ENCODE assay signal across 26 mouse cellular contexts in genomic region chr10:33082961-33083626, GRCm38 (mm10). TPM values are rescaled to one million over a fixed set of nuclear protein-coding genes. Genes with fewer than 3 reads are reported as not detected.
DNase-seq lines count a peak whose midpoint lies in the region; ATAC-seq and TF ChIP-seq lines count a peak whose summit lies in the region.
"Had no signal": no experiment of that assay in that cellular context is flagged by ENCODE, and none has a peak within 500 bp of the region (broad histone marks: within the 10 kb centered on the region; RNA-seq: fewer than 3 reads in every experiment).

No protein-coding gene starts in this region.

- no peak for TF ChIP-seq CTCF in heart, adult 2 months (IDR thresholded peaks at IDR 0.05)
- TF ChIP-seq CTCF in kidney, adult 2 months (conservative IDR thresholded peaks at IDR 0.05; ENCODE audit: insufficient read depth, insufficient read length, low read depth, low read length): no peak

- peak; percentile 59 for TF ChIP-seq POLR2A in heart, adult 2 months (IDR thresholded peaks at IDR 0.05; ENCODE audit: insufficient read depth, low read depth, low read length)
- TF ChIP-seq POLR2A in kidney, adult 2 months (IDR thresholded peaks at IDR 0.05; ENCODE audit: low read depth, low read length): no peak

- H3K36me3 ChIP-seq in forebrain, embryonic 15.5 days: no peaks in the 10 kb centered on the region
- H3K36me3 ChIP-seq in forebrain, embryonic 12.5 days (replicated peaks): no peaks in the 10 kb centered on the region
- H3K36me3 ChIP-seq in heart, adult 2 months (ENCODE audit: control insufficient read depth, insufficient read depth, low read length): peaks cover 2% of the 10 kb centered on the region; the same call in 1 of the 2 replicates
- H3K36me3 ChIP-seq in heart, embryonic 13.5 days: no peaks in the 10 kb centered on the region
- no peaks in the 10 kb centered on the region for H3K36me3 ChIP-seq in kidney, adult 2 months (ENCODE audit: control insufficient read depth, insufficient read depth, low read length)
- H3K36me3 ChIP-seq: G1E; limb, embryonic 13.5 days; lung, embryonic 15.5 days; neural tube, embryonic 13.5 days had no signal

- H3K27ac ChIP-seq in forebrain, embryonic 15.5 days (replicated peaks): no peak overlapping the region
- H3K27ac ChIP-seq in forebrain, embryonic 12.5 days: no peak overlapping the region
- peak overlapping the region; percentile 91 for H3K27ac ChIP-seq in heart, adult 2 months
- peak overlapping the region; percentile 94 for H3K27ac ChIP-seq in heart, embryonic 13.5 days (replicated peaks)
- no peak overlapping the region for H3K27ac ChIP-seq in kidney, adult 2 months (ENCODE audit: insufficient read depth, low read depth, low read length)
- H3K27ac ChIP-seq: hindbrain, postnatal 0 days; limb, embryonic 13.5 days; liver, embryonic 14.5 days; lung, embryonic 15.5 days; macrophage; neural tube, embryonic 13.5 days had no signal

- intact Hi-C loops in heart, adult 2 months (cut with DNase I): no loop called here
- intact Hi-C loops in heart, postnatal 14 days (cut with DNase I): no loop called here

- H3K9ac ChIP-seq in forebrain, embryonic 15.5 days (replicated peaks): no peak overlapping the region
- H3K9ac ChIP-seq in forebrain, embryonic 12.5 days: no peak overlapping the region
- H3K9ac ChIP-seq in heart, adult 2 months (ENCODE audit: low read depth, low read length): peak overlapping the region; percentile 70
- H3K9ac ChIP-seq in heart, embryonic 13.5 days: peak overlapping the region; percentile 78
- H3K9ac ChIP-seq: limb, embryonic 13.5 days; liver, embryonic 14.5 days; lung, embryonic 15.5 days; neural tube, embryonic 13.5 days had no signal

- no peaks in the 10 kb centered on the region for H3K79me2 ChIP-seq in heart, adult 2 months (replicated peaks; ENCODE audit: control insufficient read depth, insufficient read depth, low read length)

- 78% methylated on average over 1 of the region's 1 CpGs for WGBS in forebrain, embryonic 15.5 days
- WGBS in forebrain, embryonic 12.5 days: 93% methylated on average over 1 of the region's 1 CpGs
- 36% methylated on average over 1 of the region's 1 CpGs for WGBS in heart, adult 2 months
- whole genome bisulfite sequencing in heart, embryonic 13.5 days: 42% methylated on average over 1 of the region's 1 CpGs
- 80% methylated on average over 1 of the region's 1 CpGs for WGBS in kidney, adult 2 months

- no peak for DNase-seq in heart, adult 2 months
- DNase-seq in heart, postnatal 14 days: no peak
- peak; percentile 79 for DNase-seq in skeletal muscle tissue, adult 2 months (ENCODE audit: low read depth, low spot score)
- no peak for DNase-seq in kidney, adult 2 months
- no peak for DNase-seq in spleen, postnatal 10 days (ENCODE audit: low spot score in 2 of 2)
- DNase-seq: adrenal gland, postnatal 10 days; cerebellum, adult 11 months; cerebellum, postnatal 25 days; embryo, embryonic 11 days; thymus, postnatal 25 days had no signal

- no peak for TF ChIP-seq EP300 in heart, adult 2 months (IDR thresholded peaks at IDR 0.05; ENCODE audit: insufficient read depth, low read depth, low read length)

- H3K4me3 ChIP-seq in forebrain, embryonic 15.5 days: no peak overlapping the region
- no peak overlapping the region for H3K4me3 ChIP-seq in forebrain, embryonic 12.5 days (replicated peaks)
- H3K4me3 ChIP-seq in heart, adult 2 months: peak overlapping the region; percentile 40
- peak overlapping the region; percentile 58 for H3K4me3 ChIP-seq in heart, embryonic 13.5 days
- no peak overlapping the region for H3K4me3 ChIP-seq in kidney, adult 2 months (ENCODE audit: insufficient read depth, low read depth, low read length)
- H3K4me3 ChIP-seq: limb, embryonic 13.5 days; lung, embryonic 15.5 days; neural tube, embryonic 13.5 days had no signal

- H3K4me2 ChIP-seq in forebrain, embryonic 15.5 days (replicated peaks): no peak overlapping the region
- H3K4me2 ChIP-seq in forebrain, embryonic 12.5 days: no peak overlapping the region
- H3K4me2 ChIP-seq in heart, embryonic 13.5 days: peak overlapping the region; percentile 51
- H3K4me2 ChIP-seq: limb, embryonic 13.5 days; lung, embryonic 15.5 days; midbrain, embryonic 11.5 days; neural tube, embryonic 13.5 days had no signal

- ATAC-seq in forebrain, embryonic 15.5 days (replicated peaks): peak; percentile 42
- ATAC-seq in forebrain, embryonic 12.5 days (ENCODE audit: low FRiP score): no peak
- no peak for ATAC-seq in heart, embryonic 13.5 days (ENCODE audit: extremely low read depth, insufficient number of reproducible peaks, low FRiP score, low TSS enrichment)
- ATAC-seq: activated CD4-positive, CD25-positive, alpha-beta regulatory T cell, adult 4 months; hindbrain, postnatal 0 days; intestine, postnatal 0 days had no signal

- H3K9me3 ChIP-seq in forebrain, embryonic 15.5 days: no peaks in the 10 kb centered on the region
- H3K9me3 ChIP-seq in forebrain, embryonic 12.5 days: no peaks in the 10 kb centered on the region
- no peaks in the 10 kb centered on the region for H3K9me3 ChIP-seq in heart, embryonic 13.5 days
- H3K9me3 ChIP-seq: G1E; limb, embryonic 13.5 days; lung, embryonic 15.5 days; neural tube, embryonic 13.5 days had no signal

- peaks cover 10% of the 10 kb centered on the region for H3K4me1 ChIP-seq in forebrain, embryonic 15.5 days
- 0 out of 2 replicates have a peak, but pooled peaks cover 2% of the 10 kb centered on the region for H3K4me1 ChIP-seq in forebrain, embryonic 12.5 days
- no peaks in the 10 kb centered on the region for H3K4me1 ChIP-seq in heart, adult 2 months (ENCODE audit: control insufficient read depth, insufficient read depth, low read length)
- H3K4me1 ChIP-seq in heart, embryonic 13.5 days: peaks cover 20% of the 10 kb centered on the region
- H3K4me1 ChIP-seq in kidney, adult 2 months (ENCODE audit: control insufficient read depth, insufficient read depth, low read length): no peaks in the 10 kb centered on the region
- H3K4me1 ChIP-seq: limb, embryonic 13.5 days; lung, embryonic 15.5 days; neural tube, embryonic 13.5 days had no signal

- H3K27me3 ChIP-seq in forebrain, embryonic 15.5 days: no peaks in the 10 kb centered on the region
- no peaks in the 10 kb centered on the region for H3K27me3 ChIP-seq in forebrain, embryonic 12.5 days
- H3K27me3 ChIP-seq in heart, adult 2 months (ENCODE audit: control insufficient read depth, insufficient read depth, low read length): no peaks in the 10 kb centered on the region
- no peaks in the 10 kb centered on the region for H3K27me3 ChIP-seq in heart, embryonic 13.5 days (replicated peaks)
- H3K27me3 ChIP-seq in kidney, adult 2 months (replicated peaks; ENCODE audit: control insufficient read depth, insufficient read depth, low read length): no peaks in the 10 kb centered on the region
- H3K27me3 ChIP-seq: limb, embryonic 13.5 days; lung, embryonic 15.5 days; neural tube, embryonic 13.5 days had no signal

RNA-seq across cellular contexts. Expression of gene Trdn, which starts 2.7 kb away (rescaled TPM):
- polyA plus RNA-seq in forebrain, embryonic 15.5 days (2015; fragmentation: Nextera tagmentation; extraction: Ambion mirVana): 0.05 and 0.17 TPM in 2 replicates
- polyA plus RNA-seq in forebrain, embryonic 12.5 days (2016; fragmentation: Nextera tagmentation; extraction: Ambion mirVana): 0.10 and 0.22 TPM in 2 replicates
- 100 to 1,000 TPM; 277 to 331 TPM for total RNA-seq in heart, adult 2 months (2021)
- 107 and 194 TPM in 2 replicates for polyA plus RNA-seq in heart, adult 2 months (2012; rRNA removed)
- 100 to 1,000 TPM; 328 to 341 TPM for total RNA-seq in heart, postnatal 14 days (2021)
- polyA plus RNA-seq in heart, embryonic 13.5 days (2015; fragmentation: Nextera tagmentation; extraction: Ambion mirVana): 193 and 215 TPM in 2 replicates
- 0.01 and 0.77 TPM in 2 replicates for polyA plus RNA-seq in kidney, adult 2 months (2012; rRNA removed)
- total RNA-seq: hematopoietic stem cell, adult 5-6 weeks; layer of hippocampus, postnatal 10 days had no signal
- polyA plus RNA-seq: G1E; large intestine, adult 2 months; liver, embryonic 14.5 days; macrophage; midbrain, embryonic 11.5 days had no signal

Comparison
In these comparisons a context has a peak if more than half of its experiments do, and no peak if none do; other contexts are left out.
1. H3K27ac ChIP-seq: peak in heart, adult 2 months (single experiment) and heart, embryonic 13.5 days (single experiment); none in forebrain, embryonic 15.5 days (single experiment), forebrain, embryonic 12.5 days (single experiment) and kidney, adult 2 months (single experiment).
2. H3K4me3 ChIP-seq: peak in heart, adult 2 months (single experiment) and heart, embryonic 13.5 days (single experiment); none in forebrain, embryonic 15.5 days (single experiment), forebrain, embryonic 12.5 days (single experiment) and kidney, adult 2 months (single experiment).
3. H3K9ac ChIP-seq: peak in heart, adult 2 months (single experiment) and heart, embryonic 13.5 days (single experiment); none in forebrain, embryonic 15.5 days (single experiment) and forebrain, embryonic 12.5 days (single experiment).
4. RNA of gene Trdn, which starts 2.7 kb away (polyA plus RNA-seq): 193 to 215 TPM in heart, embryonic 13.5 days and 107 to 194 TPM in heart, adult 2 months; 0.01 to 0.77 TPM in kidney, adult 2 months, 0.05 to 0.17 TPM in forebrain, embryonic 15.5 days and 0.10 to 0.22 TPM in forebrain, embryonic 12.5 days; every median in the first group is over 10 times any median in the second.